Mouse (Mus musculus): ENCODE results near the gene Adh4. TPM values are rescaled to one million over a fixed set of nuclear protein-coding genes. Genes with fewer than 3 reads are reported as not detected.

Gene Adh4
- polyA plus RNA-seq, 1 experiment from 2014 or later: not detected

DNA sequence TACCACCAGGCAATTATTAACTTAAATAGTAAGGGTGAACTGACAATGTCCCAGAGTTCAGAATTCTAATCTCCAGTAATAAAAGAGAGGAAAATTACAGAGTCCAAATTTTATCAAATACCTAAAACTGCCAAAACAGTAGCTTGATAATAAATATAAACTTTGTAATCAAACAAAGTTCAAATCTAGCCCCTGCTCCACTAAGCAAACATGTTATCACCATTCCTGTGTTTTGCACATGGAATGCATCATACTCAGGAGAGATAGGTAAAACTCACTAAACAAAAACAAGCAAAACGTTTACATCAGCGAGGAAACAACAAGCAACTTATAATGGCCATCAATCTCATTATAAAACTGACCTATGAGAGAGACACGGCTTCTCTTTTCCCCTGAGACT, 5.1 kb upstream of the Adh4 start:
- Histone ChIP-seq H3K4me2 (no peak overlapping the region), H3K36me3 (no peaks in the 10 kb centered on the region), H3K27ac (no peak overlapping the region), H3K4me1 (no peaks in the 10 kb centered on the region), H3K9ac (no peak overlapping the region), H3K9me3 (no peaks in the 10 kb centered on the region), H3K27me3 (no peaks in the 10 kb centered on the region), H3K4me3 (no peak overlapping the region)
- no peak for ATAC-seq (ENCODE audit: borderline replicate concordance, extremely low read depth, low FRiP score, low TSS enrichment)
- WGBS: 75% methylated on average over 3 of the region's 3 CpGs

DNA sequence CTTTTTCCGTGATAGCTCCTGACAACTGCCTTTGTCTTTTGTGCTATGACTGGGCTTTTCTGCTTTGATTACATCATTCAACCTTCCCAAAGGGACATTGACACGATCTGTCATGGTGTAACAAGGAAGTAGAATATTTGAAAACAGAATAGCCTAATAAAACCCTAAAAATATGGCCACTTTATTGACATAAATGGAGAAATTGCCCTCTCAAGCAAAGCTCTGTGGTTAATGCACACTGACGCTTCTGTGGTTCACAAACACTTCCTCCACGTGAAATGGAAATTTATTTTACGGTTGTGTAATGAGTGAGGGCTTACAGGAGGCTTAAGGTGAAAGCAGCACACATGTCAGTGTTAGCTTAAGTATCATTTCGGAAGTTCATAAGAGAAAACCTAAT, 4.1 kb downstream of the Adh4 start:
- Histone ChIP-seq H3K27ac (no peak overlapping the region), H3K9ac (no peak overlapping the region), H3K36me3 (no peaks in the 10 kb centered on the region), H3K4me3 (no peak overlapping the region), H3K4me2 (no peak overlapping the region), H3K4me1 (no peaks in the 10 kb centered on the region), H3K27me3 (no peaks in the 10 kb centered on the region), H3K9me3 (no peaks in the 10 kb centered on the region)
- ATAC-seq (ENCODE audit: borderline replicate concordance, extremely low read depth, low FRiP score, low TSS enrichment): no peak
- 70% methylated on average over 6 of the region's 6 CpGs for WGBS

DNA sequence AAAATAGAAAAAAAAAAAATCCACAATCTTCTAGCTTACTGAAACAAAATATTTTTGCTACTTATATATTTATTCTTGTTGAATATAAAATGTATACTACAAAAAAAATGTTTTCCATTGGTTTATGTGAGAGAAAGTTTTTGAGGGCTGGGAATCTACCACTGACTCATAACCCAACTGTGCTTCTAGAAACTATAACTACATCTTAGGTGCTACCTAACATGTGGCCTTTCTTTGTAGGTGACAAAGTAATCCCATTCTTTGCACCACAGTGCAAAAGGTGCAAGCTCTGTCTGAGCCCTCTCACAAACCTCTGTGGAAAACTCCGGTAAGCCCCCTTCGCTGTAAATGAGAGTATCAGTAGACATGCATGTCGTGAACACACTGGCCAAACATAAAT, 5.1 kb downstream of the Adh4 start:
- no peak overlapping the region for H3K4me3 ChIP-seq
- H3K27me3 ChIP-seq: no peaks in the 10 kb centered on the region
- no peaks in the 10 kb centered on the region for H3K36me3 ChIP-seq
- WGBS: 93% methylated on average over 3 of the region's 3 CpGs
- no peak overlapping the region for H3K9ac ChIP-seq
- no peaks in the 10 kb centered on the region for H3K4me1 ChIP-seq
- ATAC-seq (ENCODE audit: borderline replicate concordance, extremely low read depth, low FRiP score, low TSS enrichment): no peak
- no peaks in the 10 kb centered on the region for H3K9me3 ChIP-seq
- H3K4me2 ChIP-seq: no peak overlapping the region
- H3K27ac ChIP-seq: no peak overlapping the region

DNA sequence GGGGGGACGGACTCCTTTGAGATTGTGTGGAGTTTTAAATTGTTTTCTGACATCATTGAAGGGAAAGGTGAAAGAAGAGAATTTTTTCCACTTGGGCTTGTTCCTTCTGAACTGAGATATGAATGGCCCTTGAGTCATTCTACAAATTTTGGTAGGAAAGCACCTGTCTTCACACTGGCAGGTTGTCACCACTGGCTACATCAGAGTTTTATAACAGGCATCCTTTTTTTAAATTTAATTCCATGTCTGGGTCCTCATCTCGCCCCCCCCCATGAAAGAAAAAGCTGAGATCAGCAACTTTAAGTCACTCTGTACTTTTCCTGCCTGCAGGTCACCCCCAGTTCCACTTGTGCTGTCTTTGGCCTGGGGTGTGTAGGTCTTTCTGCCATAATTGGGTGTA, 8.4 kb downstream of the Adh4 start:
- Histone ChIP-seq H3K4me2 (no peak overlapping the region), H3K27me3 (no peaks in the 10 kb centered on the region), H3K27ac (no peak overlapping the region), H3K9me3 (no peaks in the 10 kb centered on the region), H3K36me3 (no peaks in the 10 kb centered on the region), H3K9ac (no peak overlapping the region), H3K4me1 (no peaks in the 10 kb centered on the region), H3K4me3 (no peak overlapping the region)
- 50% methylated on average over 2 of the region's 2 CpGs for WGBS
- ATAC-seq (ENCODE audit: borderline replicate concordance, extremely low read depth, low FRiP score, low TSS enrichment): no peak

DNA sequence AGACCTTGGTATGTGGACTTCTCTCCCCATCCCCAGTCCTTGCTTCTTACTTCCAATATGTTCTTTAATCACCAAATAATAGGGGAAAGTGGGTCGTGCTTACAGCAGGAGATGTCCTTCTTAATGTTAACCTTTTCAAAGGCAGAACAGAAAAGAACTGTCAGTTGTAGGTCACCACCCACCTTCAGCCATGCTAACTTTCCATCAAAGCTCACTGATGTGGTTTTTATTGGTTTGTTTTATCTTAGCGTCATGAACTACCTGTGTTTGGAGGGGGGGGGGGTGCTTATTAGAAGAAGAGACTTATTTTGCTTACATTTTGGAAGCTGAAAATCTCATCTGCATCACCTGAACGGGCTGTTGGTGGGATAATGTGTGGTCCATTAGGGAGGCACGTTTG, 9.0 kb downstream of the Adh4 start:
- Histone ChIP-seq H3K4me2 (no peak overlapping the region), H3K27ac (no peak overlapping the region), H3K36me3 (no peaks in the 10 kb centered on the region), H3K27me3 (no peaks in the 10 kb centered on the region), H3K4me1 (no peaks in the 10 kb centered on the region), H3K9me3 (no peaks in the 10 kb centered on the region), H3K9ac (no peak overlapping the region), H3K4me3 (no peak overlapping the region)
- 72% methylated on average over 4 of the region's 4 CpGs for WGBS
- no peak for ATAC-seq (ENCODE audit: borderline replicate concordance, extremely low read depth, low FRiP score, low TSS enrichment)

DNA sequence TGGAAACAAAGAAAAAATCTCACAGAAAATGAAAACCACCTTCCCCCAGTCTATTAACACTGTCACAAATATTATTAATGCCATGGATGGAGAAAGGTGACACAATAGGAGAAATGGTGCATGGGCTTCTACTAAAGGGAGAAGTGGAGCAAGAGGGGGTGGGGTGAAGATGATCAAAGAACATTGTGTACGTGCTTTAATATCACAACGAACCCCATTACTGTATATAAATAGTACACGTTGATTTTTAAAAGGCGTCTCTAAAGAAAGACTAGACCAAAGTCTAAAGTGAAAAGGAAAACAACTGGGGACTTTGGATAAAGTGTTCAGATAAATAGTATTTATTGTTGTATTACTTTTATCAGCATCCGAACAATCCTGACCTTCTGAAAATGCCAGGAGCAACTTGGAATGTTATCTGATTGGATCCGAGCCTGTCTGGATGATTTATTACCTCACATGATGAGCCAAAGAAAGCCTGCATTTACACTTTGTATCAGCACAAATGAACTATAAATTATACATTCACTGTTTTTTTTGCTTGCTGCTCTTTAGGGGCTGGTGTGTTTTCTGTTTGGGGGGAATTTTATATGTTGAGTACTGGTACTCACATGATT, 15.2 kb downstream of the Adh4 start:
- Histone ChIP-seq H3K27me3 (no peaks in the 10 kb centered on the region), H3K36me3 (no peaks in the 10 kb centered on the region), H3K4me2 (no peak overlapping the region), H3K4me3 (no peak overlapping the region), H3K9me3 (no peaks in the 10 kb centered on the region), H3K27ac (no peak overlapping the region), H3K9ac (no peak overlapping the region), H3K4me1 (no peaks in the 10 kb centered on the region)
- no peak for ATAC-seq (ENCODE audit: borderline replicate concordance, extremely low read depth, low FRiP score, low TSS enrichment)
- WGBS: 43% methylated on average over 6 of the region's 6 CpGs

DNA sequence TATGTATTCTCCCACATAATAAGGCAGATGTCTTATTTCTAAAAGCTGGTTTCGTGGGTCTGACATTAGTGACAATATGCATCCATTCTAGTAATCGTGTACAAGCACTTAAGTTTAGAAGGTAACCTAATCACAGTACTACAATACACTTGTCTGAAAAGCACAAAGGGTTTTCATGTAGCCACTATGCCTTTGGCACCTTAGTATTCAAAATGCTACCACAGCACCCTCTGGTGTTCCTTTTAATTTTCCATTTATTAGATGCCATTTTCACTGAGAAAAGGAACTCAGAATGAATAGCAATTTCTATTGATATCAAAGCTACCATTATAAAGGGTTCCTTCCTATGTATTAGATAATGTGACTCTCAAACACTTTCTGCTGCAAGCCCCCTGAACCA, 16.6 kb downstream of the Adh4 start:
- Histone ChIP-seq H3K4me3 (no peak overlapping the region), H3K4me2 (no peak overlapping the region), H3K27ac (no peak overlapping the region), H3K27me3 (no peaks in the 10 kb centered on the region), H3K4me1 (no peaks in the 10 kb centered on the region), H3K9ac (no peak overlapping the region), H3K9me3 (no peaks in the 10 kb centered on the region), H3K36me3 (no peaks in the 10 kb centered on the region)
- no peak for ATAC-seq (ENCODE audit: borderline replicate concordance, extremely low read depth, low FRiP score, low TSS enrichment)
- 68% methylated on average over 2 of the region's 2 CpGs for WGBS

DNA sequence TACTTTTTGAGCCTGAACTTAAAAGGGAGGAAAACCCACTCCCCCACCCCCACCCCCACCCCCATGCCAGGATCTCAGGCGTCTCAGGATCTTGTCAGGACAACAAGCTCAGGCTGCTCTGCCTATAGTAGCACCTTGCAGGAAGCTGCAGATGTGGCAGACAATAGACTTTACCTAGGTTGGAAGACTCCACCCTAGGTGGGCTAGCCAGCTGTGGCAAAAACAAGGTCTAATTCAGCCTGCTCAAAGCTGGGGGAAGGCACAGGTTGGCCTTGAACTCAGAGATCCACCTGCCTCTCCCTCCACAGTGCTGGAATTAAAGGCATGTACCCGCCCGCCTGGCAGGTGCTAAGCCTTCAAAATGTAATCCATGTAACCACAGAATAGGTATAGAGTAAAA, 23.4 kb downstream of the Adh4 start:
- 69% methylated on average over 3 of the region's 3 CpGs for WGBS

DNA sequence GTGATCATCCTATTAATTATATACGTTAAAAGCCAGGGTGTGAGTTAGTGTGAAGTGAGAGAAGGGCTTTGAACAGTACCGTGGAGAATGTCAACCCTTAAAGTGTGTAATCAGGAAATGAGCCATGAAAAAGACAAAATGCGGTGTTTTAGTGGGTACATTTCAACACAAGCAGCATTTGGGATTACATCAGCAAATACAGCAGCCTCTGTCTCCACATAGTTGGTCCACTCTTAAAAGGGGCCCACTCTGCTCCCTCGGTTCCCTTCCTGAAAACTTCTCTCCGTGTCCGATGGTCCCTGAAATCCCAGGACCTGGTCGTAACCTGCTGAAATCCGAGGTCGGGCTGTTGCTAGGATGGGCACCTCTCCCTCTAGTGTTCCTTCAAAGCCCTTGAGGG, 26.9 kb downstream of the Adh4 start:
- H3K9ac ChIP-seq: peak overlapping the region; percentile 52
- H3K27me3 ChIP-seq: no peaks in the 10 kb centered on the region
- peak overlapping the region; percentile 86 for H3K27ac ChIP-seq
- peaks cover 21% of the 10 kb centered on the region for H3K36me3 ChIP-seq
- peak overlapping the region; percentile 88 for H3K4me2 ChIP-seq
- H3K4me3 ChIP-seq: peak overlapping the region; percentile 96
- H3K4me1 ChIP-seq: peaks cover 13% of the 10 kb centered on the region
- WGBS: 2% methylated on average over 9 of the region's 9 CpGs
- H3K9me3 ChIP-seq: no peaks in the 10 kb centered on the region
- no peak; the same call in none of the 2 replicates for ATAC-seq (ENCODE audit: borderline replicate concordance, extremely low read depth, low FRiP score, low TSS enrichment)

More for the DNA sequence above, 23.4 kb downstream of the Adh4 start:
- no peak overlapping the region for H3K27ac ChIP-seq
- H3K4me3 ChIP-seq: no peak overlapping the region
- peaks cover 5% of the 10 kb centered on the region for H3K4me1 ChIP-seq
- H3K9ac ChIP-seq: no peak overlapping the region
- H3K4me2 ChIP-seq: no peak overlapping the region
- no peaks in the 10 kb centered on the region for H3K9me3 ChIP-seq
- H3K27me3 ChIP-seq: no peaks in the 10 kb centered on the region
- no peak for ATAC-seq (ENCODE audit: borderline replicate concordance, extremely low read depth, low FRiP score, low TSS enrichment)
- H3K36me3 ChIP-seq: no peaks in the 10 kb centered on the region

DNA sequence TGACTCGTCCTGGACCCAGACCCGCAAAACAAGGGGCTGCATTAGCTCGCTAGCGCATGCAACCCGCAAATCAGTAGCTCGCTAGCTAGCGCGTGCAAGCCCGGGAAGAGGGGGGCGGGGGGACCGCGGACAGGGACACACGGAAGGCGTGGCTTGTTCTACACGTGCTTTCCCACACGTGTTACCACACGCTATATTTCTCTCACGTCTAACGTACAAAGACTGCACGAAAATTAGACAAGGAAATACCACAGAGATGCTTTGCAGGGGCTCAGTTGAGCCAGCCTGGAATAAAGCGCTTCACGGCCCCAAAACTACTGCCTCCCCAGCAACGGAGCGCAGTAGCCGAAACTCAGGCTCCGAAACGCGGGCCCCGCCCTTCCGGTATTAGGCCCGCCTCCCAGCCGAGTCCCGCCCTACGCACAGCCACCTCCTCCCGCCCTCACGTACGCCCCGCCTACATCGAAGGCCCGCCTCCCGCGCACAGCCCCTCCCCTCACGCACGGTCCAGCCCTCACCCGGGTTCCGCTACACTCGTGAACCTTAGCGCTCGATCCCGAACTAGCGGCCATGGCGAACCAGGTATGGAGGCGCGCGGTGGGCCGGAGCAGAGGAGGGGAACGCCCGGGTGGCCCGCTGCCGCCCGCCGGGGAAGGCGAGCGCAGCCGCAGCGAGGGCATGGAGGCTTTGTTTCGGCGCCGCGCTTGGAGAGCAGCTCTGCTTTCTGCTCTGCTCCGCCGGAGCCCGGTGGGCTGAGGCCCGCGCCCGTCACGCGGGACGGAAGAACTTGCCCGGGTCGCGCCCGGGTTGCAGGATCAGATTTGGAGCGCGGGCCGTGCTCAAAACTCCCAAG, 27.6 kb downstream of the Adh4 start, which contains the start of gene Adh5:
Adh5 (plus strand) TSS at position 482 of the 853 bp plus-strand sequence.
- H3K27me3 ChIP-seq: no peaks in the 10 kb centered on the region
- ATAC-seq (ENCODE audit: borderline replicate concordance, extremely low read depth, low FRiP score, low TSS enrichment): peak; percentile 99
- H3K4me3 ChIP-seq: peak within 1 kb of the TSS; percentile 96
- peak within 1 kb of the TSS; percentile 86 for H3K27ac ChIP-seq
- H3K4me2 ChIP-seq: peak within 1 kb of the TSS; percentile 88
- peak within 1 kb of the TSS; percentile 92 for H3K9ac ChIP-seq
- H3K9me3 ChIP-seq: no peaks in the 10 kb centered on the region
- H3K4me1 ChIP-seq: peaks cover 13% of the 10 kb centered on the region
- under 1% methylated on average over 86 of the region's 86 CpGs for WGBS
- H3K36me3 ChIP-seq: peaks cover 27% of the 10 kb centered on the region

DNA sequence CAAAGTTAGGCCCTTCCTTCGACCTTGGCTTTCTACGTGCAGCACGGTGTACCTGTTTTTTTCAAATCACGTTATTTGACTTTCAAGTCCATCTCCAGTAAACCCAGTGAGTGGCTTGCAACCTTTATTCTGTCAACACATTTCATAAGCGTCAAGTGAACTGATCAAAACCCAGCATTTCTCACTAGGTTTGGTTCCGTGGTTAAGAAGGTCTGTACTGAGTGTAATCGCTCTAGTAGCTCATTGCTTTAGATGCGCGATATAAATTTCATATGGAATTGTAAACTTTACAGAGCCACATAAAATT, 28.2 kb downstream of the Adh4 start:
- H3K27me3 ChIP-seq: no peaks in the 10 kb centered on the region
- H3K9me3 ChIP-seq: no peaks in the 10 kb centered on the region
- no peak for ATAC-seq (ENCODE audit: borderline replicate concordance, extremely low read depth, low FRiP score, low TSS enrichment)
- H3K4me3 ChIP-seq: peak overlapping the region; percentile 96
- 4% methylated on average over 9 of the region's 9 CpGs for WGBS
- peak overlapping the region; percentile 86 for H3K27ac ChIP-seq
- H3K36me3 ChIP-seq: peaks cover 33% of the 10 kb centered on the region
- peak overlapping the region; percentile 92 for H3K9ac ChIP-seq
- H3K4me2 ChIP-seq: peak overlapping the region; percentile 55
- peaks cover 13% of the 10 kb centered on the region for H3K4me1 ChIP-seq

DNA sequence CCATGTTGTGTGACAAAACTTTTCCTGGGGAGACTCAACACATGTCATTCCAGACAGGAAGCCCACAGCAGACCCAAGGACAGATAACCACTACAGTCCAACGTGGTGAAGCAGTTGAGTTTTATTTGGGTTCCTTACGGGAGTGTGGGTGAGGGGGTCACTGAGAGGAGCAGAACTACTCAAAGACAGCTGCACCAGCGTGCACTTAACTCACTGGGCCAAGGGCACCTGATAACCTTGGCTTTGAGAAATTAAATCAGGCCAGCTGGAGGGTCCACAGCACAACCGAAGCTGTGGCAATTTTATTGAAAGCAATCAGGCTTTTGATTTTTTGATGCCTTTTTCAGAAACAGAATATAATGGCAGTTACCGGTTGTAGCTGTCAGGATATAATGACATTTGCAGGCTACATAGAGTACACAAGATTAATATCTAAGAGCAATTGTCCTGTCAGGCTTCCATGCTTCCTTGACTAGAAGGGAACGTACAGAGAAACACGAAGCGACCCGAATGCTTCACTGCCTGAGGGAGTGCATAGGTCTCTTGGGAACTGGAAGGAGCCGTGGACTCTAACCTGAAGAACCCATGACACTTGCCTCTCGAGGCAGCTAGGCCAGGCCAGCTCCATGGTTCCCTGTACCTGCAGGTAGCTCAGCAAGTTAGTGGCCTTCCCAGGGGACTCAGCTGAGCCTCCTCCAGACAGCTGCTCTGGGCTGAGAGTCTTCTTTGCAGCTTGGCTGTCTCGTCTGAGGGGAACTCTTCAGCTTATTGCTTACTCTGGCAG, 33.0 kb downstream of the Adh4 start:
- no peak overlapping the region for H3K27ac ChIP-seq
- H3K4me2 ChIP-seq: no peak overlapping the region
- H3K4me3 ChIP-seq: no peak overlapping the region
- peaks cover 75% of the 10 kb centered on the region for H3K36me3 ChIP-seq
- no peak for ATAC-seq (ENCODE audit: borderline replicate concordance, extremely low read depth, low FRiP score, low TSS enrichment)
- no peaks in the 10 kb centered on the region for H3K27me3 ChIP-seq
- no peak overlapping the region for H3K9ac ChIP-seq
- 68% methylated on average over 12 of the region's 12 CpGs for WGBS
- H3K9me3 ChIP-seq: no peaks in the 10 kb centered on the region
- H3K4me1 ChIP-seq: peaks cover 8% of the 10 kb centered on the region

All from lung, embryonic 15.5 days (tissue).